Mouse (Mus musculus) gastrocnemius, postnatal 10 days (tissue): ENCODE results near the gene Rex1bd. TPM values are rescaled to one million over a fixed set of nuclear protein-coding genes. Genes with fewer than 3 reads are reported as not detected.

Source experiments
- DNase-seq: peaks from one replicate; pipeline ENCODE4 v3.0.0; 2021; ENCODE audit warnings: mixed read lengths
- total RNA-seq, 2 experiments: library from RNA; stranded (reverse); gene quantifications; 2 replicates each; pipeline ENCODE4 v1.2.3; 2021

The Rex1bd gene
- total RNA-seq, 2 experiments from 2014 or later = 120 to 129 TPM

DNA sequence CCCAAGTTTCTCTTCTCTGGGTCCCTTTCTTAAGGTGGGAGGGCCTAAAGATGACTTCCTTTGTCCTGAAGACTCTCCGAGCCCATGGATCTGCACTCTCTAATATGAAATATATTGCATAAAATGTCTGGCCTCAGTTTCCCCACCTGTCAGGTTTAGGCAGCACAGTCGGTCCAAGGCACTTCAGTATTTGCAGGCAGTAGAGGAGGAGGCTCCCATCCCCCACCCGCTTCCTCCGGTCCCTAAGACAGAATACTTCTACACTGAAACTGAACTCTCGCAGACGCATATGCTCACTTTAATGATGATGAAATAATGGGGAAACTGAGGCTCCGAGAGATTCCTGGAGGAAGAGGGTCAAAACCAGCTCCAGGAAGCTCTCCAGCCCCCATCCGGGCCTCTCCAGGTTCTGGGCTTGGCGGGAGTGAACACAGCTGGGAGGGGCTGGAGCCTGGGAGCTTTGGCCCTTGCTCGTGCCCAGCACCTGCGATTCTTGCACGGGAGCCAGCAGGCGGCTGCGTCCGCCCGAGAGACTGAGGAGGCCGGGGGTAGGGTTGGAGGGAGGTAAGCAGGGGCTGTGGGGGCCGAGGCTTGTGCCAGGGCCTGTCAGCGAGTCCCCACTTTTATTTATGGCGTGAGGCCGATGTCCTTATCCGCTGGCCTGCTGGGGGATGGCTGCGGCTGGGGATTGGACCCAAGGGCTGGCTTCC lies 4.6 kb downstream of the Rex1bd start:
- DNase-seq = peak; percentile 72

DNA sequence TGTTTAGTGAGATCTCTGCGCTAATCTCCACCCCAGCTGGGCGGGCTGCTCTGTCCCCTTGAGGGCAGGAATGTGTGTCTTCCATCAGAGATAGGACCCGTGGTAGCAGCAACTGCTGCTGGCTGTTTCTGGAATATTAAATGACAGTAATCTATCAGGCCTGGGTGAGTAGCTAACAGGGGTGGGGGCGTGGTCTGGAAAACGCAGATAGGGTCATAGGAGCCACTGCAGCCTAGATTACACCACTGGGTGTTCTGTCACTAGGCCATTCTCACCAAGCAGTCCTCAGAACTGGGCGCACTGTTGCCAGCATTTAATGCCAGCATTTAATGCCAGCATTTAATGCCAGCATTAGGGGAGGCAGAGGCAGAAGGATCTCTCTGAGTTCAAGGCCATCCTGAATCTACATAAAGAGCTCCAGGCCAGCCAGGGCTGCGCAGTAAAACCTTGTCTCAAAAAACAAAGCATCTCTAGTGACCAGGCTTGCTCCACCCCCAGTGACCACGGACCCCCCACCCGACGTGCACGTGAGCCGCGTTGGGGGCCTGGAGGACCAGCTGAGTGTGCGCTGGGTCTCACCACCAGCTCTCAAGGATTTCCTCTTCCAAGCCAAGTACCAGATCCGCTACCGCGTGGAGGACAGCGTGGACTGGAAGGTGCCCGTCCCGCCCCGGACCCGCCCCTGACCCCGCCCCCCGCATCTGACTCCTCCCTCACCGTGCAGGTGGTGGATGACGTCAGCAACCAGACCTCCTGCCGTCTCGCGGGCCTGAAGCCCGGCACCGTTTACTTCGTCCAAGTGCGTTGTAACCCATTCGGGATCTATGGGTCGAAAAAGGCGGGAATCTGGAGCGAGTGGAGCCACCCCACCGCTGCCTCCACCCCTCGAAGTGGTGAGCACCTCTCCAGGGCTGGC lies 5.9 kb downstream of the Rex1bd start:
- DNase-seq = peak; percentile 10

DNA sequence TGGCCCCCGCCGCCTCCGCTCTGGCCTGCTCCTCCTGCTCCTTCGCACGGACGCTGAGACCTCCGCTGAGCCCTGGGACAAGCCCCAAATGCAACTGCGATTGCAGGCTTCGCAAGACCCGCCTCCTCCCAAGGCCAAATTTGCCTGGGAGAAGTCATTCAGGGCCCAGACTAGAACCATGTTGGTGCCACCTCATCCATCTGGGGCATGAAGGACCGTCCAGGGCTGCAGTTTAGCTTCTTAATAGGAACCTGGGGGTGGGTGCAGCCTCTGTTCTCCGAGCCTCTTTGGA lies 10.8 kb downstream of the Rex1bd start:
- DNase-seq = no peak

DNA sequence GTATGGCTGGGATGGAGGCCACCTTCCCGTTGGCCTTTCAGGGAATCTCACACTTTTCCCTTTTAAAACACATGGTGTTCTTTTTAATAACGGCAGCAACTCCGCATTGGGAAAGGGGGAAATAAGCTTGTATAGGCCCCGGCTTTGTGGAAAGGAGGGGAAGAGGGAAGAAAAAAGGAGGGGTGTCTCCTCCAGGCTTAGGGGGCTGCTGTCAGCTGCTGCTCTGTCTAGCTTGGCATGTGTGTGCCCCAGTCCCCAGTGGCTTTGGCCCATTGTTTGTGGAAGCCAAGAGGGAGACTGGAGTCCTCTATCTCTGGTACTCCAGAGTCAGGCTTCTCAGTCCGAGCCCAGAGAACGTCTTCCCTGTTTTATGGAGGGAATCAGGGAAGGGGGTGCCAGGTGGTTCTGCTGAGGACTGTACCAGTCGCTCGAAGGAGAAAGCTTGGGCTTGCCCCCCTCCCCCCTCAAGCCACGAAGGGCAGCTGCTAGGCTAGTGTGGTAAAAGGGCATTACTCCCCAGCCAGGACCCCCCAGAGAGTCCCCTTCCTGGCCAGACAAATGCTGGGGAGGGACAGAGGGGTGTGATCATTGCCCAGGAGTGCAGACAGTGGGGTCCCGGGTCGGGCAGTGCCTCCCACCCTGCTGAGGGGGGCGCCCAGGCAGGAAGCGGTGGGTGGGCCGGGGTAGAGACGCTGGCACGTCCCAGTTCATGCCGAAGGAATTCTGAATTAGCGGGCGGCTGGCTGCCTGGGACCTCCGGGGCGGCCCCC lies 11.4 kb downstream of the Rex1bd start:
- DNase-seq = no peak

DNA sequence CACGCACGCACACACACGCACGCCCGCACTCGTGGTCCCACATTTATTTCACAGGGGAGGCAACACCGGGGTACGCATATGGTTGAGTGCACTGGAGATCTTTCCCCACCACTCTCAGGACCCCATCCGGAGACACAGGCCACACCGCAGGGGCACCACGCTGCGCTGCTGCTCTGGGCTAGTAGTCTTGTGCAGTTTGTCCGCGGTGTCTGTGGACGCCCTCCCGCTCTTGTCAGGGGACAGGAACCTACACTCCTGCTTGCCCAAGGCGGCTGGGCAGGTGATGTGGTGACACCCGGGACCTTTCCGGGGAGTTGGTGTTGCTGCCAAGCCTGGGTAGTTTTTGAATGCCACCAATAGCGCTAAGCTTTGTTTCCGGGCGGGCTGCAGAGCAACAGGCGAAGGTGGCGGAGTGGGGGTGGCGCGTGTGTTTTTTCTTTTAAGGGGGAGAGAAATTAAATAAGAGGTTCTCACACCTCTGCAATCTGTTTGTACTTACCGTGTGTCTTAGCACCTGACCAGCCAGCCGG lies 12.1 kb downstream of the Rex1bd start:
- DNase-seq = no peak

DNA sequence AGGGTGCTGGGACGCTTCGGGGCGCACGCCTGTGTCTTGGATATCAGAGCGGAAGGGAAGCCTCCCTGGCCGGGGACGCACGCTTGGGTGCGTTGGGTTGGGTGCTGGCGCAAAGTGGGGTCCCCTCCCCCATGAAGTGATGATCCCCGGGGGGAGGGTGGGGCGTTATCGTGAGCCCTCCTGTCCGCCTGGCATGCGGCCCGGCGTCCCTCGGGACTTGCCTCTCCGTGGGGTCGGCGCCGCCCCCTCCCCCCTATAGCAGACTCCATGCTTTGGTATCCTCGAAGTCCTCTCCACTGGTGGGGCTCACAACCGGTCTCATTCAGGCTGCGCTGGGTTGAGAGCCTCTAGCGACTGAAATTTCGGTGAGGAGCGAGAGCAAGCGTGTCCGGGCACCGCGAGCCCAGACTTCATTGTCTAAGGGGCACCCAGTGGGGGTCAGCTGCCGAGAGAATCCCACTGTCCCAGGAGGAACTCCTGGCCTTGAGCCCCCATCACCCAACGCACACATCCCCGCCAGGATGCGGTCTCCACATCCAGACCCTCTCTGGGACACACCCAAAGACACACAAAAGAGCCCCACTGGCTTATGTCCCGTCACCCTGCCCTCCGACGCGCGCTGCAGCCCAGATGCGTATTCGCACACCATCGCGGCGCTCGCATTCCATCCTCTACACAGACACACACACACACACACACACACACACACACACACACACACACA lies 12.7 kb downstream of the Rex1bd start:
- DNase-seq = no peak

DNA sequence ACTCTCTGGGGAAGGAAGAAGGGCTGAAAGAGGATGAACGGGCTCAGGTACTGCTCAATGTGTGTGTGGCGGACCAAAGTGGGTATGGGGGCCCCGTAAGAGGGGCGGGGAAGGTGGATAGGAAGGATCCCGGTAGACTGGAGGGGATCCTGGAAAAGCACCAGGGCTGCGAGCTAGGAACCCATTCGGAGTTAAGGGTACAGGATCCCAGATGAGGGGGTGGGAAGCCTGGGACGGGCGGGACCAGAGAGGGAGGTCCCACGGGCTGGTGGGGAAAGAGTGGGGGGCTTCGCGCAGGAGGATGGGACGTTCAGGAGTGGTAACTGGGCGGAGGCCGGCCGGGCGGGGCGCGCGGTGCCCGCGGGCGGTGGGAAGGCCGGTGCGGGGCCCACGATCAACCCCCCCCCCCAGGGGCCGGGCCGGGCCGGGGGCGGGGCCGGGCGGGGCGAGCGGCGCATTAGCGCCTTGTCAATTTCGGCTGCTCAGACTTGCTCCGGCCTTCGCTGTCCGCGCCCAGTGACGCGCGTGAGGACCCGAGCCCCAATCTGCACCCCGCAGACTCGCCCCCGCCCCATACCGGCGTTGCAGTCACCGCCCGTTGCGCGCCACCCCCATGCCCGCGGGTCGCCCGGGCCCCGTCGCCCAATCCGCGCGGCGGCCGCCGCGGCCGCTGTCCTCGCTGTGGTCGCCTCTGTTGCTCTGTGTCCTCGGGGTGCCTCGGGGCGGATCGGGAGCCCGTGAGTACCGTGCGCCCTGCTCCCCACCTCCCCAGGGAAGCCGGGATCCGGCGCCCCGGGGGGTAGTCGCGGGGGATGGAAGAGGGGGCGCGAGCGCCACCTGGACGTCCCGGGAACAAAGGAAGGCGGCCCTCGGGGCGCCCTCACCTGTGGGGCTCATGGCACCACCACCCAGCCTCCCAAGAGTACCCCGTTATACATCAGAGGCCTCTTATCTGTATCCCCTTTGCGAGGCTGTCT lies 13.6 kb downstream of the Rex1bd start, which contains the start of gene Crlf1:
Gene Crlf1 (plus strand): TSS at position 495 of the 977 bp plus-strand sequence.
- no peak for DNase-seq

DNA sequence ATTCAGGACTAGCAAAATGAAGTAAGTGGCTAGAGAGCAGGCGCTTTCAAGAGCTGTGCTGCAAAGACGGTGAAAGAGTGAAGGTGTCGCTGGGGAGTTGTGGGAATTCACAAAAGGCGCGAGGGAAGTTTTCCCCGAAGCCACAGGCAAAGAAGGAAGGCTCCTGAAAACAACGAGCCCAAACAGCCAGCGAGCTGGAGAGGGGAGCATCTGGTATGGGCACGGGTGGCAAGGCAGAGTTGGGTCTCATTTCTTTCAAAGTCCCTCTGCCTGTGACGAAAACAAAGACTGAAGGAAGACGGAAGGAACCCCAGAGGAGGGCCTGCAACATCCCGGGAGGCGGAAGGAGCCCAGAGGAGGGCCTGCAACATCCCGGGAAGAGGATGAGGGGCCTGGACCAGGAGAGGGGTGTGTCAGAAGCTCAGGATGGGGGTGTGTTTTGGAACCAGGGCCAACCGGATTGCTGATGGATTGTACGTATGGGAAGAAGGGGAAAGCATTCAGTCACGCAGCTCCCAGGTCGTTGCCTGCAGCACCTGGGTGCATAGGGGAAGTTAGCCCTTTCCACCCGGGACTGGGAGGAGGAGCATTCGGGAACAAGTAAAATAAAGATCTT lies 15.6 kb downstream of the Rex1bd start:
- DNase-seq = no peak

DNA sequence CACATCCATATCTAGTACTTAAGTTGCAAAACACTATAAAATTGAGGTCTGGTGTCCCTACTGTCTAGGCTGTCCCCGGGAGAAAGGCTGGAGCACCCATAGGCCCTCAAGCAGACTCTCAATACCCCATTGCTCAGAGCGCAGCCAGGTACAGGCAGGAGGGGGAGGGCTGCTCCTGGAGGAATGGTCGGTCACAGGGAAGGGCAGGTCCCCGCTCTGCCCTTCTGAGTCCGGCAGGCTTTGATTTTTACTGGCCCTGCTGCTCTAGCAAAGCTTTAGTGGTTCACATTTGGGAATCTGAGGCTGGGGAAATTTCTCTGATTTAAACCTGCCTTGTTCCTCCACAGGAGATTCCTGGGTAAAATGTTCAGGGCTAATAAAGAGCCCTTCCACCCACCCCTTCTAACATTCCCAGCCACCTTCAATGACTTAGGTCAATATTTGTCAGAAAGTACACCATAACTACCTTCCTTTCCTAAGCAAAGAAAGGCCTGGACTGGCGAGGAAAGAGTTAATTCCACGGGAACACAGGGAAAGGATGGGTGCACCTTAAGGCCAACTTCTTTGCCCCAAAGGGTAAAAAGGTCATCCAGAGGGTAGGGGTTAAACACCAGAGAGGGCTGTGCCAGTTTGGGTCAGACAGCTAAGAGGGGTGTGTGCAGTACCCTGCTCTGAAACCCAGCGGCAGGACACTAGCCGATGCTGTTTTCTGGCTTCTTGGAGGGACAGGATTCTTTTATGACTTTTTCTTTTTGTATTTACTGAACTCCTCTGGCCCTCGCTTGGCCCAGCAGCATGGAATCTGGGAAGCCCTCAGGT lies 16.3 kb downstream of the Rex1bd start:
- no peak for DNase-seq

DNA sequence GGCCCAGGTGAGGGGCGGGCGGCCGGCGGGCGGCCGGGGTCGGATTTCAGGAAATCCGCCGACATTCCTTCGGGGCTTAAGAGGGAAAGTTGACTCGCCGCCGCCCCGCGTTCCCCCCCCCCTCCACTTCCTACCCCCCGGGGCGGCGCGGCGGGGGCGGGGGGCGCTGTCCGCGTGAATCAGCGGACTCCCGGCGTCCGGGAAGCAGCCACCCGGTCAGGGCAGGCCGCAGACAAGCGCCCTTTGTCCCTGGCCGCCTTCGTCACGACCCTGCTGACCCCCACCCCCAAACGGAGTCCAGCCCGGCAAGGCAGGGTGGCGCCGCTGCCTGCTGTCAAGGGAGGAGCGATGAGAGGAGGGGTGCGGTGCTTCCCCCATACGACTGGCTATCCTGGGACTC lies 17.0 kb downstream of the Rex1bd start:
- no peak for DNase-seq

DNA sequence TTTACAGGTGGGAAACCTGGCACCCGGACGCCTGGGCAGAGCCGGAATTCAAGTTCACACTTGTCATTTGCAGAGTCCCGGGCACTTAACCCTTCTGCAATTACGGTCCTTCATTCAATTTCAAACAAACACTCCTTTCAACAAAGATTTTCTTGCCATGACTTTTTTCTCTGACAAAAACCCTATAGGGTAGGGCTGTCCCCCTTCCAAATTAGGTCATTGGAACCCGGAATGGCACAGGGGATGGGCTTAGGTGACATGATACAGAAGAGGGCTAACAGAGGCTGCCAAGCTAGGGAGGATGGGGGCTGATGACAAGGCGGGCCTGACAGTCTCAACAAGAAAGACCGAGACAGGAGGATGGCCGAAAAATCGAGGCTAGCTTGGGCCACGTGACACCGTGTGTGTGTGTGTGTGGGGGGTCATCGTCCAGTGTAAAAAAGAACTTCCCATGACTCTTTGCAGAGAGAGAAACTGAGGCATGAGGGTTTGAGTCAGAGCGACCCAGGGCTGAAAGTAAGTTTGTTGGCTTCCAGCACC lies 17.6 kb downstream of the Rex1bd start:
- no peak for DNase-seq

DNA sequence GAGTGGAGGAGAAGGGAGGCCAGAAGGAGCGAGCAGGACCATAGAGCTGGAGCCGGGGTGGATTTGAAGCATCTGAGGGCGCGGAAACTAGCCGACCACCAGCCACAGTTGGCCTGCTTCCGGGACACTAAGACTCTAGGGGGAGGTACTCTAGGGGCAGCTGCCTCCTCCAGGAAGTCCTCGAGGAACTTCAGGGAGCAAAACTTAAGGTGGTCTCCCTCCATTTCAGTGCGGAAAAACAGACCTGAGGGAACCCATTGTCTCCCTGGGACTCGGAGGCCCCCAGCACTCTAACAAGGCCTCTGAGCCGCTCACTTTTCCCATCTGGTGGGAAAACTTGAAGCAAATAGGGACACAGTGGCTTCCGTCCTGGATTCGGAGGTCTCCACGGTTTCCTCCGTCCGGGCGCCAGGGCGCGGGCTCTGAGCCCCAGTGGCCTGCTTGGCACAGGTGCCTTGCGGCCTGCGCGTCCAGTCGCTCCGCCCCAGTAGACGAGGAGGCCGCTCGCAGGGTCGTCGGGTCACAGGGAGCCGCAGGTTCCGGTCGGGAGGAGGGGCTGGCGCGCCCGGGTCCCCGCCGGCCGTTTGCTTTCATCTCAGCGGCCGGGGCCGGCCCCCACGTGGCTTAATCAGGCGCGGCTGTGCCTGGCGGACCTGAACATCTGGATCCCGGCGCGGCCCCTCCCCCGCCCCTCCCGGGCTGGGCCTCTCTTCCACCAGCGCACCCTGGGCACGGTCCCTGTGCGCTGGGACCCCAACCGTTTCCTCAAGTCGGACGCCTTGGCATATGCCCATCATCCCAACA lies 18.4 kb downstream of the Rex1bd start:
- no peak for DNase-seq

DNA sequence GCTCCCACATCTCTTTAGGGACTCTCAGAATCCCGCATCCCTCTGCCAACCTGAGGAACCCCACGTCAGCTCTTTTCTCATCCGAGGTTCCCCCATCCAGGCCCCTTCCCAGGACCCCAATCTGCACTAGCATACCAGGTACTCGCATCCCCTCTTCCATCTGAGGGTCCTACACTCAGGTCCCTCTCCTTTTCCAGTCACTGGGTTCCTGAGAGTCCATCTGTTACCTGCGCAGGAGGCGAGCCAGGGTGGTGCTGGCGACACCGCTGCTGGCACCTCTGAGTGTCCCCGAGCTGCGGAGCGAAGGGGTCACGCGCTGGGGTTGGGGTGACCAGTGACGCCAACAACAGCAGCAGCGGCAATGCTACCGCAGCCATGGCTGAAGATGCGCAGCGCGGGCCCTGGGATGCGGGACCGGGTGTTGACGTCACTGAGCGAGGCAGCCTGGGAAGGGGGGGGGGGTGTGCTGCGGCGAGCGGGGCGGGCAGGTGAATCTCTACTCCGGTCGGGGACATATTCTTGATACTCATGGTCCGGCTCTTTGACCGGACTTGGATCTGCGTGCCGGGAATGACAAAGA lies 19.5 kb downstream of the Rex1bd start, which contains the start of gene Tmem59l:
Gene Tmem59l (minus strand): TSS at position 418 of the 580 bp plus-strand sequence.
- no peak for DNase-seq

DNA sequence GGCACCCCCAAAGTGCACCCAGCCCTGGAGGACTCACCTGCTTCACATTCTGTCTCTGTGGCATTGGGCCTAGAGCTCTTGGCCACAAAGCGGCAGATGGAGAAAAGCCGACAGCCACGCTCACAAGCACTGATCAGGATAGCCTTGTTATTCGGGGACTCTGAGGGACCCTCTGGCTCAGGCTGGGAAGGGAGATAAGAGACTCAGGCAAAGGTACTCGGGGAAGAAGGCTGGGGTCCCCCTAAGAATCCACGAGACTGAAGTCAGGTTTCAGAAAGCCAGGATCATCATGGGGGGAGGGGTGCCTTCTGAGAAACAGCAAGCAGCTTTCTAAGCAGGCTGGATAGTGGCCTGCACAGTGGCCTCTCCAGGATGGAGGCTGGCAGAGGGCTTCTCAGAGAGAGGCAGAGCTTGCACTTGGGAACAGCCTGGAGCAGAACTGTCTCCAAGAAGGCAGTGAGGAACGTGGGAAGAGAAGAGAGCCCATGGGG lies 20.3 kb downstream of the Rex1bd start:
- DNase-seq = no peak

DNA sequence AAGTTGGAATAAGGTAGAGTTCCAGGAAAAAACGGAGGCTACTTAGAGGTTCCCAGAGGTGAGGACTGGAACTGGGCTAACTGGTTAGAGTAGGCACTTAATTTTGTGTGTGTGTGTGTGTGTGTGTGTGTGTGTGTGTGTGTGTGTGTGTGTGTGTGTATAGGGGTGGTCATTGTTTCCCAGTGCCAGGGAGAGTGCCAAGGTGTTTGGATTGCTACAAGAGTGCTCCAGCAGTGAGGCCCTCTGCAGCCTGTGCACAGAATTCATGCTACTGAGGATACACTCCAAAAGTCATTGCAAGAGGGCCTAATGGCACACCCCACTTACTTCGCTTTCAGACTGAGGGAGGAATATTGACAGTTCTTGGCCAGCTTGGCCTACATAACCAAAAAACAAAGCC lies 23.6 kb downstream of the Rex1bd start:
- no peak for DNase-seq

DNA sequence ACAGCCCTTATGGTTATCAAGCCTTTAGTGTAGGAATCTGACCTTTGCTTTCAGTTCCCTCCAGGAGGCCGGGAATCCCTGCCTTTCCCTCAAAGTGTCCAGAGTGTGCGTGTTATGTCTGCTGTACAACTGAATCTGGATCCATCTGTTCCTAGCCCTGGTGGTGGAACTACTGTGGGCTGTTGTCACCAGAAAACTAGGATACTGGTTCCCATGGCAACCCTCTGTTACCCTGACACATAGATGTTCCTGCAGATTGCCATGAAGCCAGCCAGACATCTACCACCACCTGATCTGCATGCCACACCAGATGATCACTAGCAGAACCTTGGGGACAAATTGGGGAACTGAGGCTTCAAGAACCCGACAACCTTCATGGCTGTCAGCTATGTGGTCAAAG lies 24.6 kb downstream of the Rex1bd start:
- DNase-seq = no peak

DNA sequence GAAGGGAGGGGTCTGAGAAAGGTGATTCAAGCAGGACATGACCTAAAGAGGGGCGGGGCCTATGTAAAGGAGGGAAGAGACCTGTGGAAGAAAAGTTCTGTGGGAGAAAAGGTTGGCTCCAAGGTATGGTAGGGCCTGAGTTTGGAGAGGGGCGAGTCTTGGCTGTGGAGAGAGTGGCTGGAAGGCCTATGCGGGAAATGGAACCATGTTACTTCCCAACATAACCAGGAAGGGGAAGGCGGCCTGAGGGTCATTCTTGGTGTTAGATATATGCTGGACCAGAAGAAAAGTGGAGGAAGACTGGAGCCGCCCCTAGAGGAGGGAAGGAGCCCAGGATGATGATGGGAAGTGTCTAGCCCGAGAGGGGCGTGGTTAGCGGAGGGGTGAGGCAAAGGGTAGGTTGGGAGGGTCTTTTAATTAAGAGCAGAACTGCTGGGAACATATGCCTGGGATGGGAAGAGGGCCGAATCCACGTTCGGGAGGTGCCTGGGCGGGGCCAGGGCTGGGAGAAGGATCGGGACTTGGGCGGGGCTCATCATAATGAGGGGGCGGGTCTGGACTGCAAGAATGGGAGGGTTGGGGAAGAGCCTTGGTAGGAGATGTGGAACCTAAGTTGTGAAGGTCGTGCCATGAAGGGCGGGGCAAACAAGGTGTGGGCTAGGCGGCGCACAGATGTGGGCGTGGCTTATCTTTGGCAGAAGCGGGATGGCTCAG lies 29.1 kb downstream of the Rex1bd start:
- DNase-seq = no peak
